In genomic region chr3:31259553-31260255, GRCm38 (mm10) we compare ENCODE assay signal across 9 mouse cellular contexts. TPM values are rescaled to one million over a fixed set of nuclear protein-coding genes. Genes with fewer than 3 reads are reported as not detected.
A peak's percentile ranks its signal among the peaks of the same experiment; 100 is the strongest.
DNase-seq lines count a peak whose midpoint lies in the region; ATAC-seq and TF ChIP-seq lines count a peak whose summit lies in the region.
"Had no signal": no experiment of that assay in that cellular context is flagged by ENCODE, and none has a peak within 500 bp of the region (broad histone marks: within the 10 kb centered on the region; RNA-seq: fewer than 3 reads in every experiment).

No protein-coding gene starts in this region.

- 49% methylated on average over 7 of the region's 7 CpGs for WGBS in heart, embryonic 11.5 days (ENCODE audit: insufficient replicate concordance)
- WGBS in heart, adult 2 months, result 56% methylated on average over 7 of the region's 7 CpGs
- WGBS in midbrain, embryonic 13.5 days, result 87% methylated on average over 7 of the region's 7 CpGs
- WGBS in midbrain, embryonic 14.5 days, result 87% methylated on average over 7 of the region's 7 CpGs
- 33% methylated on average over 7 of the region's 7 CpGs for WGBS in stomach, embryonic 15.5 days

- intact Hi-C loops in heart, adult 2 months (cut with DNase I), result no loop called here

- no peak for TF ChIP-seq EP300 in heart, adult 2 months (IDR thresholded peaks at IDR 0.05; ENCODE audit: insufficient read depth, low read depth, low read length)

- H3K79me2 ChIP-seq in heart, adult 2 months (replicated peaks; ENCODE audit: control insufficient read depth, insufficient read depth, low read length), result no peaks in the 10 kb centered on the region

- ATAC-seq in heart, embryonic 11.5 days (replicated peaks; ENCODE audit: insufficient number of reproducible peaks, low FRiP score, low TSS enrichment), result no peak
- 0 out of 2 replicates have a peak, but pooled peaks have one; percentile 2 for ATAC-seq in midbrain, embryonic 13.5 days
- ATAC-seq in midbrain, embryonic 14.5 days (ENCODE audit: low FRiP score, low TSS enrichment), result no peak
- peak; percentile 94 to 95 for ATAC-seq in hematopoietic stem cell, adult 5-6 weeks (replicated peaks in 1 of 2; ENCODE audit: insufficient read depth in 1 of 2, low FRiP score in 2 of 2, low TSS enrichment in 1 of 2, low read depth in 1 of 2, poor library complexity in 2 of 2, severe bottlenecking in 2 of 2)
- peak; percentile 37 for ATAC-seq in stomach, embryonic 15.5 days (ENCODE audit: insufficient read depth, low FRiP score, low read depth)

- DNase-seq in heart, adult 2 months, result no peak
- no peak for DNase-seq in midbrain, embryonic 14.5 days
- no peak for DNase-seq in spleen, adult 18-20 months
- no peak for DNase-seq in thymus, postnatal 4 days
- DNase-seq: liver, embryonic 13.5 days had no signal

- H3K4me3 ChIP-seq in heart, embryonic 11.5 days (ENCODE audit: low read depth, low read length), result no peak overlapping the region
- H3K4me3 ChIP-seq in heart, adult 2 months, result no peak overlapping the region
- H3K4me3 ChIP-seq in midbrain, embryonic 13.5 days (replicated peaks), result no peak overlapping the region
- H3K4me3 ChIP-seq in midbrain, embryonic 14.5 days (replicated peaks; ENCODE audit: low read depth, low read length), result no peak overlapping the region
- no peak overlapping the region for H3K4me3 ChIP-seq in stomach, embryonic 15.5 days (replicated peaks)
- H3K4me3 ChIP-seq: liver, embryonic 13.5 days had no signal

- H3K27me3 ChIP-seq in heart, embryonic 11.5 days (ENCODE audit: control insufficient read depth, insufficient read depth, low read length), result no peaks in the 10 kb centered on the region
- H3K27me3 ChIP-seq in heart, adult 2 months (ENCODE audit: control insufficient read depth, insufficient read depth, low read length), result no peaks in the 10 kb centered on the region
- no peaks in the 10 kb centered on the region for H3K27me3 ChIP-seq in midbrain, embryonic 13.5 days
- no peaks in the 10 kb centered on the region for H3K27me3 ChIP-seq in midbrain, embryonic 14.5 days (ENCODE audit: control insufficient read depth, insufficient read depth, low read length)
- H3K27me3 ChIP-seq in stomach, embryonic 15.5 days (replicated peaks), result no peaks in the 10 kb centered on the region
- H3K27me3 ChIP-seq: liver, embryonic 13.5 days had no signal

- no peak for TF ChIP-seq CTCF in heart, adult 2 months (IDR thresholded peaks at IDR 0.05)

- no peaks in the 10 kb centered on the region for H3K36me3 ChIP-seq in heart, embryonic 11.5 days (ENCODE audit: control insufficient read depth, insufficient read depth, low read length)
- no peaks in the 10 kb centered on the region for H3K36me3 ChIP-seq in heart, adult 2 months (ENCODE audit: control insufficient read depth, insufficient read depth, low read length)
- H3K36me3 ChIP-seq in midbrain, embryonic 13.5 days, result no peaks in the 10 kb centered on the region
- H3K36me3 ChIP-seq in midbrain, embryonic 14.5 days (ENCODE audit: control insufficient read depth, insufficient read depth, low read length), result 0 out of 2 replicates have a peak, but pooled peaks cover 2% of the 10 kb centered on the region
- no peaks in the 10 kb centered on the region for H3K36me3 ChIP-seq in stomach, embryonic 15.5 days
- H3K36me3 ChIP-seq: liver, embryonic 13.5 days had no signal

- H3K9ac ChIP-seq in heart, embryonic 11.5 days (ENCODE audit: low read depth, low read length), result no peak overlapping the region
- no peak overlapping the region for H3K9ac ChIP-seq in heart, adult 2 months (ENCODE audit: low read depth, low read length)
- no peak overlapping the region for H3K9ac ChIP-seq in midbrain, embryonic 13.5 days (replicated peaks)
- H3K9ac ChIP-seq in midbrain, embryonic 14.5 days (replicated peaks; ENCODE audit: low read length), result no peak overlapping the region
- no peak overlapping the region for H3K9ac ChIP-seq in stomach, embryonic 15.5 days
- H3K9ac ChIP-seq: liver, embryonic 13.5 days had no signal

- peak overlapping the region; percentile 25 for H3K27ac ChIP-seq in heart, embryonic 11.5 days (ENCODE audit: low read depth, low read length)
- H3K27ac ChIP-seq in heart, adult 2 months, result no peak overlapping the region
- no peak overlapping the region for H3K27ac ChIP-seq in midbrain, embryonic 13.5 days
- no peak overlapping the region for H3K27ac ChIP-seq in midbrain, embryonic 14.5 days (replicated peaks; ENCODE audit: low read depth, low read length)
- peak overlapping the region; percentile 11; the same call in 1 of the 2 replicates for H3K27ac ChIP-seq in stomach, embryonic 15.5 days
- H3K27ac ChIP-seq: liver, embryonic 13.5 days had no signal

- H3K9me3 ChIP-seq in heart, embryonic 11.5 days (replicated peaks; ENCODE audit: control insufficient read depth, low read length), result no peaks in the 10 kb centered on the region
- no peaks in the 10 kb centered on the region for H3K9me3 ChIP-seq in midbrain, embryonic 13.5 days
- H3K9me3 ChIP-seq in midbrain, embryonic 14.5 days (ENCODE audit: control insufficient read depth, low read length), result no peaks in the 10 kb centered on the region
- H3K9me3 ChIP-seq in stomach, embryonic 15.5 days, result no peaks in the 10 kb centered on the region
- H3K9me3 ChIP-seq: liver, embryonic 13.5 days had no signal

- H3K4me2 ChIP-seq in heart, embryonic 11.5 days, result no peak overlapping the region
- no peak overlapping the region for H3K4me2 ChIP-seq in midbrain, embryonic 13.5 days (replicated peaks)
- H3K4me2 ChIP-seq in midbrain, embryonic 14.5 days (ENCODE audit: low read length), result no peak overlapping the region
- H3K4me2 ChIP-seq in stomach, embryonic 15.5 days, result no peak overlapping the region
- H3K4me2 ChIP-seq: liver, embryonic 13.5 days had no signal

- no peak for TF ChIP-seq POLR2A in heart, adult 2 months (IDR thresholded peaks at IDR 0.05; ENCODE audit: insufficient read depth, low read depth, low read length)

- H3K4me1 ChIP-seq in heart, embryonic 11.5 days (ENCODE audit: control insufficient read depth, insufficient read depth, low read length), result peaks cover 11% of the 10 kb centered on the region
- H3K4me1 ChIP-seq in heart, adult 2 months (ENCODE audit: control insufficient read depth, insufficient read depth, low read length), result no peaks in the 10 kb centered on the region
- peaks cover 21% of the 10 kb centered on the region for H3K4me1 ChIP-seq in midbrain, embryonic 13.5 days (replicated peaks)
- no peaks in the 10 kb centered on the region for H3K4me1 ChIP-seq in midbrain, embryonic 14.5 days (ENCODE audit: control insufficient read depth, insufficient read depth, low read length)
- no peaks in the 10 kb centered on the region for H3K4me1 ChIP-seq in stomach, embryonic 15.5 days
- H3K4me1 ChIP-seq: liver, embryonic 13.5 days had no signal

RNA-seq across cellular contexts. Expression of gene Slc7a14, which starts 50.5 kb away (rescaled TPM):
- 0.53 and 0.82 TPM in 2 replicates for polyA plus RNA-seq in heart, embryonic 11.5 days (2014; fragmentation: Nextera tagmentation; extraction: Ambion mirVana)
- total RNA-seq in heart, adult 2 months (2021), result under 1 TPM; 0.03 to 0.14 TPM
- 0.12 and 0.15 TPM in 2 replicates for polyA plus RNA-seq in heart, adult 2 months (2012; rRNA removed)
- polyA plus RNA-seq in midbrain, embryonic 13.5 days (2015; fragmentation: Nextera tagmentation; extraction: Ambion mirVana), result 3.0 and 3.2 TPM in 2 replicates
- polyA plus RNA-seq in midbrain, embryonic 14.5 days (2014; fragmentation: Nextera tagmentation; extraction: Ambion mirVana), result 5.4 and 6.4 TPM in 2 replicates
- total RNA-seq in hematopoietic stem cell, adult 5-6 weeks (2017), result not detected in 2 replicates
- polyA plus RNA-seq in stomach, embryonic 15.5 days (2015; fragmentation: Nextera tagmentation; extraction: Ambion mirVana), result 1.0 and 1.1 TPM in 2 replicates

Comparison
In these comparisons a context has a peak if more than half of its experiments do, and no peak if none do; other contexts are left out.
1. ATAC-seq: peak in midbrain, embryonic 13.5 days (single experiment), hematopoietic stem cell, adult 5-6 weeks (2 of 2) and stomach, embryonic 15.5 days (single experiment); none in heart, embryonic 11.5 days (single experiment) and midbrain, embryonic 14.5 days (single experiment).
2. H3K27ac ChIP-seq: peak in heart, embryonic 11.5 days (single experiment) and stomach, embryonic 15.5 days (single experiment); none in heart, adult 2 months (single experiment), midbrain, embryonic 13.5 days (single experiment) and midbrain, embryonic 14.5 days (single experiment).